Mouse (Mus musculus): ENCODE data around the gene Itpr1.

Itpr1 gene

GRCm38 (mm10) chr6:108206914-108207566 is 5.9 kb upstream of the Itpr1 start:
- ChIA-PET CTCF (no interaction called here), POLR2A (interaction anchor here in 2 of 4 experiments (0.6 to 3.5 kb wide), 3 partner anchors 10 to 21 kb away, joined by 4 to 11 read pairs (median 4); partner anchors contain the start of gene Sumf1 (in 1 of the 2))

GRCm38 (mm10) chr6:108211896-108212880 is 708 bp upstream of the Itpr1 start:
- POLR2A ChIA-PET, result interaction anchor here (0.6 to 7.6 kb wide), 94 partner anchors 8 to 672 kb away, joined by 3 to 129 read pairs (median 4); partner anchors contain the start of genes Setmar (in 3 of the 4), Sumf1 (in 3 of the 4), Bhlhe40 (in 2 of the 4) and Edem1 (in 1 of the 4)
- CTCF ChIA-PET, result interaction anchor here in 3 of 4 experiments (0.6 to 1.6 kb wide), 4 partner anchors 16 to 147 kb away, joined by 3 to 7 read pairs (median 4); partner anchors contain the start of gene Setmar (in 1 of the 3)

- CTCF ChIA-PET, result interaction anchor here in 3 of 4 experiments (0.6 to 1.6 kb wide), 6 partner anchors 15 to 616 kb away, joined by 3 to 7 read pairs (median 4); partner anchors contain the start of gene Setmar (in 1 of the 3)
- POLR2A ChIA-PET, result interaction anchor here (0.5 to 7.6 kb wide), 104 partner anchors 9 to 631 kb away, joined by 3 to 129 read pairs (median 4); partner anchors contain the start of genes Setmar (in 3 of the 4), Sumf1 (in 3 of the 4) and Bhlhe40 (in 1 of the 4)
These were observed 791 bp downstream of the Itpr1 start for GRCm38 (mm10) chr6:108213481-108214293.

- ChIA-PET CTCF (interaction anchor here in 2 of 4 experiments (0.6 to 1.1 kb wide), 2 partner anchors 18 to 135 kb away, joined by 3 read pairs; no protein-coding TSS in a partner anchor), POLR2A (interaction anchor here (0.5 to 7.6 kb wide), 43 partner anchors 8 to 587 kb away, joined by 3 to 129 read pairs (median 8); partner anchors contain the start of genes Sumf1 (in 2 of the 4), Bhlhe40 (in 1 of the 4) and Setmar (in 1 of the 4))
These were observed 1.5 kb downstream of the Itpr1 start for GRCm38 (mm10) chr6:108214294-108214925.

GRCm38 (mm10) chr6:108216091-108216490 is 3.2 kb downstream of the Itpr1 start:
- POLR2A ChIA-PET, result interaction anchor here (0.6 to 7.6 kb wide), 21 partner anchors 8 to 1280 kb away, joined by 3 to 129 read pairs (median 4); partner anchors contain the start of genes Bhlhe40 (in 1 of the 4) and Sumf1 (in 1 of the 4)
- CTCF ChIA-PET, result interaction anchor here in 1 of 4 experiments (0.7 kb wide), 1 partner anchor 17 kb away, joined by 4 read pairs; no protein-coding TSS in a partner anchor

GRCm38 (mm10) chr6:108216832-108217231 is 3.9 kb downstream of the Itpr1 start:
- POLR2A ChIA-PET, result interaction anchor here in 2 of 4 experiments (0.6 to 7.6 kb wide), 14 partner anchors 9 to 1280 kb away, joined by 3 to 129 read pairs (median 4); no protein-coding TSS in a partner anchor
- CTCF ChIA-PET, result interaction anchor here in 1 of 4 experiments (0.7 kb wide), 1 partner anchor 18 kb away, joined by 4 read pairs; no protein-coding TSS in a partner anchor

GRCm38 (mm10) chr6:108217987-108218386 is 5.1 kb downstream of the Itpr1 start:
- POLR2A ChIA-PET, result interaction anchor here in 3 of 4 experiments (0.6 to 7.6 kb wide), 6 partner anchors 9 to 153 kb away, joined by 3 to 129 read pairs (median 10); no protein-coding TSS in a partner anchor
- CTCF ChIA-PET, result no interaction called here

- ChIA-PET CTCF (interaction anchor here in 1 of 4 experiments (0.6 kb wide), 1 partner anchor 222 kb away, joined by 4 read pairs; no protein-coding TSS in a partner anchor), POLR2A (interaction anchor here (0.6 to 3.4 kb wide), 12 partner anchors 9 to 581 kb away, joined by 3 to 33 read pairs (median 5); partner anchors contain the start of gene Itpr1 (in 4 of the 4))
These were observed 9.5 kb downstream of the Itpr1 start for GRCm38 (mm10) chr6:108222435-108222834.

- POLR2A ChIA-PET, result interaction anchor here (0.6 to 3.4 kb wide), 8 partner anchors 8 to 580 kb away, joined by 3 to 33 read pairs (median 6); partner anchors contain the start of gene Itpr1 (in 4 of the 4)
- CTCF ChIA-PET, result no interaction called here
These were observed 10.0 kb downstream of the Itpr1 start for GRCm38 (mm10) chr6:108222875-108223274.

GRCm38 (mm10) chr6:108224361-108224760 is 11.5 kb downstream of the Itpr1 start:
- POLR2A ChIA-PET, result interaction anchor here in 3 of 4 experiments (0.7 to 3.4 kb wide), 6 partner anchors 9 to 34 kb away, joined by 3 to 33 read pairs (median 6); partner anchors contain the start of gene Itpr1 (in 3 of the 3)
- CTCF ChIA-PET, result no interaction called here

GRCm38 (mm10) chr6:108225027-108225426 is 12.1 kb downstream of the Itpr1 start:
- ChIA-PET POLR2A (interaction anchor here in 2 of 4 experiments (1.3 to 12.0 kb wide), 3 partner anchors 10 to 33 kb away, joined by 3 to 129 read pairs (median 84); partner anchors contain the start of gene Itpr1 (in 2 of the 2)), CTCF (no interaction called here)

GRCm38 (mm10) chr6:108226230-108226629 is 13.3 kb downstream of the Itpr1 start:
- ChIA-PET POLR2A (interaction anchor here in 2 of 4 experiments (5.1 to 12.0 kb wide), 2 partner anchors 11 kb away, joined by 84 to 129 read pairs; partner anchors contain the start of gene Itpr1 (in 2 of the 2)), CTCF (no interaction called here)

- ChIA-PET POLR2A (interaction anchor here in 3 of 4 experiments (0.8 to 12.0 kb wide), 10 partner anchors 9 to 109 kb away, joined by 3 to 129 read pairs (median 6); partner anchors contain the start of genes Itpr1 (in 3 of the 3) and Sumf1 (in 1 of the 3)), CTCF (interaction anchor here in 1 of 4 experiments (1.9 kb wide), 1 partner anchor 15 kb away, joined by 4 read pairs; the partner anchor contains the start of gene Itpr1)
These were observed 14.6 kb downstream of the Itpr1 start for GRCm38 (mm10) chr6:108227461-108227860.

- POLR2A ChIA-PET, result interaction anchor here in 3 of 4 experiments (0.6 to 12.0 kb wide), 17 partner anchors 8 to 432 kb away, joined by 3 to 129 read pairs (median 4); partner anchors contain the start of genes Itpr1 (in 3 of the 3) and Sumf1 (in 1 of the 3)
These were observed 15.2 kb downstream of the Itpr1 start for GRCm38 (mm10) chr6:108228048-108228447.

GRCm38 (mm10) chr6:108228601-108229000 is 15.7 kb downstream of the Itpr1 start:
- ChIA-PET CTCF (interaction anchor here in 2 of 4 experiments (0.6 to 1.9 kb wide), 3 partner anchors 16 to 710 kb away, joined by 3 to 4 read pairs (median 3); partner anchors contain the start of gene Itpr1 (in 1 of the 2)), POLR2A (interaction anchor here in 3 of 4 experiments (0.6 to 12.0 kb wide), 25 partner anchors 9 to 1427 kb away, joined by 3 to 129 read pairs (median 4); partner anchors contain the start of genes Itpr1 (in 3 of the 3) and Sumf1 (in 1 of the 3))

More at GRCm38 (mm10) chr6:108228048-108228447, 15.2 kb downstream of the Itpr1 start:
- CTCF ChIA-PET, result interaction anchor here in 2 of 4 experiments (0.6 to 1.9 kb wide), 2 partner anchors 15 to 84 kb away, joined by 3 to 4 read pairs; partner anchors contain the start of gene Itpr1 (in 1 of the 2)

- ChIA-PET CTCF (no interaction called here), POLR2A (interaction anchor here in 3 of 4 experiments (0.6 to 12.0 kb wide), 11 partner anchors 8 to 226 kb away, joined by 3 to 129 read pairs (median 4); partner anchors contain the start of gene Itpr1 (in 3 of the 3))
These were observed 17.7 kb downstream of the Itpr1 start for GRCm38 (mm10) chr6:108230608-108231007.
